Mouse (Mus musculus): ENCODE results near the gene Tert. TPM values are rescaled to one million over a fixed set of nuclear protein-coding genes. Genes with fewer than 3 reads are reported as not detected.

The Tert gene
- polyA plus RNA-seq, 1 experiment from 2014 or later = 1.5 TPM

- Histone ChIP-seq H3K4me2 (ENCODE audit: low read length) (no peak within 1 kb of the TSS), H3K27ac (replicated peaks in 1 of 2; ENCODE audit: control insufficient read depth in 1 of 2, insufficient read depth in 1 of 2, low read depth in 2 of 2, low read length in 2 of 2) (no peak within 1 kb of the TSS), H3K4me3 (ENCODE audit: control insufficient read depth in 1 of 2, insufficient read depth in 1 of 2, low read depth in 1 of 2, low read length in 2 of 2) (no peak within 1 kb of the TSS), H3K27me3 (ENCODE audit: control insufficient read depth, insufficient read depth, low read length) (no peaks in the 10 kb centered on the region), H3K9ac (ENCODE audit: low read length) (no peak within 1 kb of the TSS), H3K36me3 (ENCODE audit: control insufficient read depth, insufficient read depth, low read length) (no peaks in the 10 kb centered on the region), H3K4me1 (ENCODE audit: control insufficient read depth in 2 of 2, insufficient read depth in 2 of 2, low read length in 2 of 2) (no peaks in the 10 kb centered on the region), H3K9me3 (ENCODE audit: control insufficient read depth, low read length) (no peaks in the 10 kb centered on the region)
- 58% methylated on average over 3 of the region's 3 CpGs for WGBS
- no peak for ATAC-seq (ENCODE audit: insufficient number of reproducible peaks, insufficient read depth, low FRiP score, low read depth)
Observed at GRCm38 (mm10) chr13:73677853-73678252, 51.1 kb downstream of the Tert start, which contains the start of gene Slc6a18. TSS of gene Slc6a18 (minus strand) at chr13:73678023.

GRCm38 (mm10) chr13:73679311-73679710 is 52.6 kb downstream of the Tert start:
- no peak overlapping the region for H3K9ac ChIP-seq (ENCODE audit: low read length)
- H3K4me2 ChIP-seq (ENCODE audit: low read length) = no peak overlapping the region
- H3K27me3 ChIP-seq (ENCODE audit: control insufficient read depth, insufficient read depth, low read length) = no peaks in the 10 kb centered on the region
- no peaks in the 10 kb centered on the region for H3K36me3 ChIP-seq (ENCODE audit: control insufficient read depth, insufficient read depth, low read length)
- H3K4me3 ChIP-seq (ENCODE audit: control insufficient read depth in 1 of 2, insufficient read depth in 1 of 2, low read depth in 1 of 2, low read length in 2 of 2) = no peak overlapping the region
- no peak for ATAC-seq (ENCODE audit: insufficient number of reproducible peaks, insufficient read depth, low FRiP score, low read depth)
- no peak overlapping the region for H3K27ac ChIP-seq (replicated peaks in 1 of 2; ENCODE audit: control insufficient read depth in 1 of 2, insufficient read depth in 1 of 2, low read depth in 2 of 2, low read length in 2 of 2)
- WGBS = 48% methylated on average over 2 of the region's 2 CpGs
- no peaks in the 10 kb centered on the region for H3K4me1 ChIP-seq (ENCODE audit: control insufficient read depth in 2 of 2, insufficient read depth in 2 of 2, low read length in 2 of 2)
- H3K9me3 ChIP-seq (ENCODE audit: control insufficient read depth, low read length) = no peaks in the 10 kb centered on the region

GRCm38 (mm10) chr13:73680394-73680793 is 53.7 kb downstream of the Tert start:
- no peaks in the 10 kb centered on the region for H3K27me3 ChIP-seq (ENCODE audit: control insufficient read depth, insufficient read depth, low read length)
- ATAC-seq (ENCODE audit: insufficient number of reproducible peaks, insufficient read depth, low FRiP score, low read depth) = no peak
- no peaks in the 10 kb centered on the region for H3K36me3 ChIP-seq (ENCODE audit: control insufficient read depth, insufficient read depth, low read length)
- H3K4me1 ChIP-seq (ENCODE audit: control insufficient read depth in 2 of 2, insufficient read depth in 2 of 2, low read length in 2 of 2) = no peaks in the 10 kb centered on the region
- no peak overlapping the region for H3K9ac ChIP-seq (ENCODE audit: low read length)
- 20% methylated on average over 1 of the region's 1 CpGs for WGBS
- H3K4me3 ChIP-seq (ENCODE audit: control insufficient read depth in 1 of 2, insufficient read depth in 1 of 2, low read depth in 1 of 2, low read length in 2 of 2) = no peak overlapping the region
- no peak overlapping the region for H3K27ac ChIP-seq (replicated peaks in 1 of 2; ENCODE audit: control insufficient read depth in 1 of 2, insufficient read depth in 1 of 2, low read depth in 2 of 2, low read length in 2 of 2)
- H3K9me3 ChIP-seq (ENCODE audit: control insufficient read depth, low read length) = no peaks in the 10 kb centered on the region
- no peak overlapping the region for H3K4me2 ChIP-seq (ENCODE audit: low read length)

- Histone ChIP-seq H3K27ac (replicated peaks in 1 of 2; ENCODE audit: control insufficient read depth in 1 of 2, insufficient read depth in 1 of 2, low read depth in 2 of 2, low read length in 2 of 2) (no peak overlapping the region), H3K4me3 (ENCODE audit: control insufficient read depth in 1 of 2, insufficient read depth in 1 of 2, low read depth in 1 of 2, low read length in 2 of 2) (no peak overlapping the region)
- 83% methylated on average over 2 of the region's 2 CpGs for WGBS
Observed at GRCm38 (mm10) chr13:73682226-73682625, 55.5 kb downstream of the Tert start.

GRCm38 (mm10) chr13:73683682-73684081 is 57.0 kb downstream of the Tert start:
- ATAC-seq (ENCODE audit: insufficient number of reproducible peaks, insufficient read depth, low FRiP score, low read depth) = no peak
- no peak overlapping the region for H3K27ac ChIP-seq (replicated peaks in 1 of 2; ENCODE audit: control insufficient read depth in 1 of 2, insufficient read depth in 1 of 2, low read depth in 2 of 2, low read length in 2 of 2)
- WGBS = 66% methylated on average over 11 of the region's 11 CpGs
- no peak overlapping the region for H3K9ac ChIP-seq (ENCODE audit: low read length)
- no peaks in the 10 kb centered on the region for H3K27me3 ChIP-seq (ENCODE audit: control insufficient read depth, insufficient read depth, low read length)
- H3K9me3 ChIP-seq (ENCODE audit: control insufficient read depth, low read length) = no peaks in the 10 kb centered on the region
- no peak overlapping the region for H3K4me3 ChIP-seq (ENCODE audit: control insufficient read depth in 1 of 2, insufficient read depth in 1 of 2, low read depth in 1 of 2, low read length in 2 of 2)
- no peaks in the 10 kb centered on the region for H3K4me1 ChIP-seq (ENCODE audit: control insufficient read depth in 2 of 2, insufficient read depth in 2 of 2, low read length in 2 of 2)
- no peak overlapping the region for H3K4me2 ChIP-seq (ENCODE audit: low read length)
- no peaks in the 10 kb centered on the region for H3K36me3 ChIP-seq (ENCODE audit: control insufficient read depth, insufficient read depth, low read length)

More at GRCm38 (mm10) chr13:73682226-73682625, 55.5 kb downstream of the Tert start:
- H3K27me3 ChIP-seq (ENCODE audit: control insufficient read depth, insufficient read depth, low read length) = no peaks in the 10 kb centered on the region
- H3K9me3 ChIP-seq (ENCODE audit: control insufficient read depth, low read length) = no peaks in the 10 kb centered on the region
- no peaks in the 10 kb centered on the region for H3K4me1 ChIP-seq (ENCODE audit: control insufficient read depth in 2 of 2, insufficient read depth in 2 of 2, low read length in 2 of 2)
- no peak overlapping the region for H3K9ac ChIP-seq (ENCODE audit: low read length)
- no peak overlapping the region for H3K4me2 ChIP-seq (ENCODE audit: low read length)
- ATAC-seq (ENCODE audit: insufficient number of reproducible peaks, insufficient read depth, low FRiP score, low read depth) = no peak
- no peaks in the 10 kb centered on the region for H3K36me3 ChIP-seq (ENCODE audit: control insufficient read depth, insufficient read depth, low read length)

GRCm38 (mm10) chr13:73684412-73684811 is 57.7 kb downstream of the Tert start:
- 84% methylated on average over 1 of the region's 1 CpGs for WGBS
- no peak for ATAC-seq (ENCODE audit: insufficient number of reproducible peaks, insufficient read depth, low FRiP score, low read depth)
- H3K4me3 ChIP-seq (ENCODE audit: control insufficient read depth in 1 of 2, insufficient read depth in 1 of 2, low read depth in 1 of 2, low read length in 2 of 2) = no peak overlapping the region
- H3K27me3 ChIP-seq (ENCODE audit: control insufficient read depth, insufficient read depth, low read length) = no peaks in the 10 kb centered on the region
- no peaks in the 10 kb centered on the region for H3K36me3 ChIP-seq (ENCODE audit: control insufficient read depth, insufficient read depth, low read length)
- no peaks in the 10 kb centered on the region for H3K4me1 ChIP-seq (ENCODE audit: control insufficient read depth in 2 of 2, insufficient read depth in 2 of 2, low read length in 2 of 2)
- H3K9ac ChIP-seq (ENCODE audit: low read length) = no peak overlapping the region
- H3K9me3 ChIP-seq (ENCODE audit: control insufficient read depth, low read length) = no peaks in the 10 kb centered on the region
- no peak overlapping the region for H3K27ac ChIP-seq (replicated peaks in 1 of 2; ENCODE audit: control insufficient read depth in 1 of 2, insufficient read depth in 1 of 2, low read depth in 2 of 2, low read length in 2 of 2)
- H3K4me2 ChIP-seq (ENCODE audit: low read length) = no peak overlapping the region

- H3K27me3 ChIP-seq (ENCODE audit: control insufficient read depth, insufficient read depth, low read length) = no peaks in the 10 kb centered on the region; the same call in 1 of the 2 replicates
- no peaks in the 10 kb centered on the region for H3K9me3 ChIP-seq (ENCODE audit: control insufficient read depth, low read length)
- no peak overlapping the region for H3K4me2 ChIP-seq (ENCODE audit: low read length)
- H3K9ac ChIP-seq (ENCODE audit: low read length) = no peak overlapping the region
- no peak overlapping the region for H3K4me3 ChIP-seq (ENCODE audit: control insufficient read depth in 1 of 2, insufficient read depth in 1 of 2, low read depth in 1 of 2, low read length in 2 of 2)
- H3K27ac ChIP-seq (replicated peaks in 1 of 2; ENCODE audit: control insufficient read depth in 1 of 2, insufficient read depth in 1 of 2, low read depth in 2 of 2, low read length in 2 of 2) = no peak overlapping the region
- 80% methylated on average over 6 of the region's 6 CpGs for WGBS
- H3K4me1 ChIP-seq (ENCODE audit: control insufficient read depth in 2 of 2, insufficient read depth in 2 of 2, low read length in 2 of 2) = no peaks in the 10 kb centered on the region
- ATAC-seq (ENCODE audit: insufficient number of reproducible peaks, insufficient read depth, low FRiP score, low read depth) = no peak
- H3K36me3 ChIP-seq (ENCODE audit: control insufficient read depth, insufficient read depth, low read length) = no peaks in the 10 kb centered on the region
Observed at GRCm38 (mm10) chr13:73685502-73685901, 58.8 kb downstream of the Tert start.

- no peak overlapping the region for H3K27ac ChIP-seq (replicated peaks in 1 of 2; ENCODE audit: control insufficient read depth in 1 of 2, insufficient read depth in 1 of 2, low read depth in 2 of 2, low read length in 2 of 2)
- H3K4me3 ChIP-seq (ENCODE audit: control insufficient read depth in 1 of 2, insufficient read depth in 1 of 2, low read depth in 1 of 2, low read length in 2 of 2) = no peak overlapping the region
- no peaks in the 10 kb centered on the region for H3K36me3 ChIP-seq (ENCODE audit: control insufficient read depth, insufficient read depth, low read length)
- no peak overlapping the region for H3K4me2 ChIP-seq (ENCODE audit: low read length)
- H3K9ac ChIP-seq (ENCODE audit: low read length) = no peak overlapping the region
- no peak for ATAC-seq (ENCODE audit: insufficient number of reproducible peaks, insufficient read depth, low FRiP score, low read depth)
- no peaks in the 10 kb centered on the region for H3K9me3 ChIP-seq (ENCODE audit: control insufficient read depth, low read length)
- 62% methylated on average over 3 of the region's 3 CpGs for WGBS
- H3K27me3 ChIP-seq (ENCODE audit: control insufficient read depth, insufficient read depth, low read length) = no peaks in the 10 kb centered on the region; the same call in 1 of the 2 replicates
- no peaks in the 10 kb centered on the region for H3K4me1 ChIP-seq (ENCODE audit: control insufficient read depth in 2 of 2, insufficient read depth in 2 of 2, low read length in 2 of 2)
Observed at GRCm38 (mm10) chr13:73687601-73688000, 60.9 kb downstream of the Tert start.
